Comparison of ENCODE assay signal across 7 mouse cellular contexts in the genomic region with DNA sequence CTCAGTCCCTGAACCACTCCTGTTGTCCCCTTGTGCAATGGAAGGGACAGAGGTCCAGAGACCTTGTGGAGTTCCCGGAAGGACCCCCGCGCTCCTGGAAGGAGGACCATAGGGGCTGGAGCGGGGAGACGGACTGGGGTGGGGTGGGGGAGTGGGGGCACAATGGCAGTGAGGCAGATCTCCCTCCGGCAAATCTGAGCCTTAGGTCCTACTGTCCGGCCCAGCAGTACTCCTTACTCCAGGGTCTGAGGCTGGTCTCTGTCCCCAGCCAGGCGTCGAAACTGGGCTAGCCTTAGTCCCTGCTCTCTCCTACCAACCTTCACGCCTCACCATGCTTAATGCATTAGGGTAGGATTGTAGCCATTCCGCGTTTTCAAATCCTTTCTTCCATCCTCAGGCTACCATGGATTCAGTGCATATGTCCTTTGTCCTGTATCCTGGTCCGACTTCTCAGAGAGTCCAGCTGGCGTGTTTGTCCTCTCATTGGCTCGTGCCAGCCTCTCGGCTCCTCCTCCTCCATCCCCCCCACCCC. TPM values are rescaled to one million over a fixed set of nuclear protein-coding genes. Genes with fewer than 3 reads are reported as not detected.
A peak's percentile ranks its signal among the peaks of the same experiment; 100 is the strongest.
DNase-seq lines count a peak whose midpoint lies in the region; ATAC-seq lines count a peak whose summit lies in the region.

No protein-coding gene starts in this region.

- 0% methylated on average over 16 of the region's 16 CpGs for WGBS in forebrain, embryonic 14.5 days
- under 1% methylated on average over 16 of the region's 16 CpGs for WGBS in hindbrain, embryonic 13.5 days
- WGBS in stomach, embryonic 14.5 days: under 1% methylated on average over 16 of the region's 16 CpGs

- peak overlapping the region; percentile 88 for H3K9ac ChIP-seq in forebrain, embryonic 14.5 days (ENCODE audit: low read length)
- peak overlapping the region; percentile 86 for H3K9ac ChIP-seq in hindbrain, embryonic 13.5 days
- H3K9ac ChIP-seq in stomach, embryonic 14.5 days (replicated peaks; ENCODE audit: low read depth, low read length): peak overlapping the region; percentile 81

- H3K36me3 ChIP-seq in forebrain, embryonic 14.5 days (ENCODE audit: control insufficient read depth, insufficient read depth, low read length): no peaks in the 10 kb centered on the region
- no peaks in the 10 kb centered on the region for H3K36me3 ChIP-seq in hindbrain, embryonic 13.5 days
- no peaks in the 10 kb centered on the region for H3K36me3 ChIP-seq in stomach, embryonic 14.5 days (ENCODE audit: control insufficient read depth, insufficient read depth, low read length)

- H3K9me3 ChIP-seq in forebrain, embryonic 14.5 days (replicated peaks; ENCODE audit: control insufficient read depth, low read length): no peaks in the 10 kb centered on the region
- H3K9me3 ChIP-seq in hindbrain, embryonic 13.5 days: no peaks in the 10 kb centered on the region
- H3K9me3 ChIP-seq in stomach, embryonic 14.5 days (ENCODE audit: control insufficient read depth, low read depth, low read length): no peaks in the 10 kb centered on the region

- peak overlapping the region; percentile 91 for H3K27ac ChIP-seq in forebrain, embryonic 14.5 days (ENCODE audit: low read depth, low read length)
- H3K27ac ChIP-seq in hindbrain, embryonic 13.5 days: peak overlapping the region; percentile 96
- H3K27ac ChIP-seq in stomach, embryonic 14.5 days (ENCODE audit: low read length): peak overlapping the region; percentile 92

- intact Hi-C loops in left cerebral cortex, postnatal 14 days (cut with DNase I): loop anchor here (2.0 to 5.0 kb wide), 2 partner anchors 56 to 182 kb away; a partner anchor contains a TSS

- no peaks in the 10 kb centered on the region for H3K4me1 ChIP-seq in forebrain, embryonic 14.5 days (ENCODE audit: control insufficient read depth, insufficient read depth, low read length)
- no peaks in the 10 kb centered on the region for H3K4me1 ChIP-seq in hindbrain, embryonic 13.5 days (replicated peaks)
- peaks cover 11% of the 10 kb centered on the region; the same call in 1 of the 2 replicates for H3K4me1 ChIP-seq in stomach, embryonic 14.5 days (ENCODE audit: control insufficient read depth, insufficient read depth, low read length)

- H3K27me3 ChIP-seq in forebrain, embryonic 14.5 days (replicated peaks; ENCODE audit: control insufficient read depth, insufficient read depth, low read length): no peaks in the 10 kb centered on the region
- no peaks in the 10 kb centered on the region for H3K27me3 ChIP-seq in hindbrain, embryonic 13.5 days
- no peaks in the 10 kb centered on the region for H3K27me3 ChIP-seq in stomach, embryonic 14.5 days (ENCODE audit: control insufficient read depth, insufficient read depth, low read length)

- peak overlapping the region; percentile 81 for H3K4me3 ChIP-seq in forebrain, embryonic 14.5 days (ENCODE audit: low read depth, low read length)
- H3K4me3 ChIP-seq in hindbrain, embryonic 13.5 days: peak overlapping the region; percentile 69
- peak overlapping the region; percentile 52 for H3K4me3 ChIP-seq in stomach, embryonic 14.5 days (ENCODE audit: low read depth, low read length)

- peak overlapping the region; percentile 58 for H3K4me2 ChIP-seq in forebrain, embryonic 14.5 days (ENCODE audit: low read length)
- H3K4me2 ChIP-seq in hindbrain, embryonic 13.5 days: peak overlapping the region; percentile 58
- H3K4me2 ChIP-seq in stomach, embryonic 14.5 days (replicated peaks; ENCODE audit: low read depth, low read length): peak overlapping the region; percentile 62

- DNase-seq in Muller cell, postnatal 12 days (ENCODE audit: inconsistent ontology term): peak; percentile 58
- DNase-seq in cerebellum, adult 11 months: peak; percentile 62
- peak; percentile 83 for DNase-seq in forebrain, embryonic 14.5 days (ENCODE audit: low spot score)
- DNase-seq in left cerebral cortex, postnatal 14 days (ENCODE audit: low spot score in 2 of 2): peak; percentile 47 to 52
- DNase-seq in mesoderm, embryonic 11.5 days (ENCODE audit: low read depth, low spot score): peak; percentile 82

- ATAC-seq in forebrain, embryonic 14.5 days: peak; percentile 66
- ATAC-seq in hindbrain, embryonic 13.5 days (ENCODE audit: low FRiP score): peak; percentile 84
- ATAC-seq in stomach, embryonic 14.5 days (ENCODE audit: insufficient number of reproducible peaks, insufficient read depth, low FRiP score, low read depth): peak; percentile 70

RNA-seq across cellular contexts. Expression of a gene that starts 8.5 kb away (rescaled TPM):
- 159 and 160 TPM in 2 replicates for polyA plus RNA-seq in forebrain, embryonic 14.5 days (2014; fragmentation: Nextera tagmentation; extraction: Ambion mirVana)
- 151 and 157 TPM in 2 replicates for polyA plus RNA-seq in hindbrain, embryonic 13.5 days (2015; fragmentation: Nextera tagmentation; extraction: Ambion mirVana)
- total RNA-seq in left cerebral cortex, postnatal 14 days (2021): 10 to 100 TPM; 52.5 to 61.7 TPM
- 201 and 203 TPM in 2 replicates for polyA plus RNA-seq in stomach, embryonic 14.5 days (2014; fragmentation: Nextera tagmentation; extraction: Ambion mirVana)

Comparison
In these comparisons a context has a peak if more than half of its experiments do, and no peak if none do; other contexts are left out.
1. Peak in every context shown above with its lines: DNase-seq, ATAC-seq, H3K4me3 ChIP-seq and H3K27ac ChIP-seq.